Mouse (Mus musculus): ENCODE measurements around the gene Mmachc.
A peak's percentile ranks its signal among the peaks of the same experiment; 100 is the strongest.
"Not testable (repeated sequence)": the region's sequence is repeated elsewhere in the genome, so short reads cannot be mapped to it uniquely, and the experiment has no call there.

The Mmachc gene

GRCm38 (mm10) chr4:116689309-116689876 is 18.8 kb downstream of the Mmachc start:
- no peak for DNase-seq (ENCODE audit: low spot score)

GRCm38 (mm10) chr4:116687041-116687440 is 21.2 kb downstream of the Mmachc start:
- DNase-seq (ENCODE audit: low spot score): no peak

GRCm38 (mm10) chr4:116685402-116686061 is 22.7 kb downstream of the Mmachc start, which contains the start of gene Prdx1:
Prdx1 (plus strand) TSS chr4:116685544.
- peak; percentile 97 for DNase-seq (ENCODE audit: low spot score)

GRCm38 (mm10) chr4:116684665-116685064 is 23.5 kb downstream of the Mmachc start:
- no peak for DNase-seq (ENCODE audit: low spot score)

GRCm38 (mm10) chr4:116683957-116684356 is 24.2 kb downstream of the Mmachc start:
- no peak for DNase-seq (ENCODE audit: low spot score)

GRCm38 (mm10) chr4:116680521-116680920 is 27.7 kb downstream of the Mmachc start:
- not testable (repeated sequence) for DNase-seq (ENCODE audit: low spot score)

GRCm38 (mm10) chr4:116679141-116679540 is 29.1 kb downstream of the Mmachc start:
- DNase-seq (ENCODE audit: low spot score): no peak

- no peak for DNase-seq (ENCODE audit: low spot score)
Measured at GRCm38 (mm10) chr4:116677808-116678207, 30.4 kb downstream of the Mmachc start.

- DNase-seq (ENCODE audit: low spot score): no peak
Measured at GRCm38 (mm10) chr4:116676027-116676426, 32.2 kb downstream of the Mmachc start.

GRCm38 (mm10) chr4:116674761-116675160 is 33.4 kb downstream of the Mmachc start:
- DNase-seq (ENCODE audit: low spot score): not testable (repeated sequence)

GRCm38 (mm10) chr4:116672785-116673184 is 35.4 kb downstream of the Mmachc start:
- peak; percentile 68 for DNase-seq (ENCODE audit: low spot score)

GRCm38 (mm10) chr4:116669291-116669690 is 38.9 kb downstream of the Mmachc start:
- no peak for DNase-seq (ENCODE audit: low spot score)

GRCm38 (mm10) chr4:116668145-116668544 is 40.1 kb downstream of the Mmachc start:
- no peak for DNase-seq (ENCODE audit: low spot score)

GRCm38 (mm10) chr4:116666625-116667024 is 41.6 kb downstream of the Mmachc start:
- no peak for DNase-seq (ENCODE audit: low spot score)

- no peak for DNase-seq (ENCODE audit: low spot score)
Measured at GRCm38 (mm10) chr4:116661998-116662397, 46.2 kb downstream of the Mmachc start.

- no peak for DNase-seq (ENCODE audit: low spot score)
Measured at GRCm38 (mm10) chr4:116660829-116661228, 47.4 kb downstream of the Mmachc start.

GRCm38 (mm10) chr4:116659916-116660315 is 48.3 kb downstream of the Mmachc start:
- not testable (repeated sequence) for DNase-seq (ENCODE audit: low spot score)

- no peak for DNase-seq (ENCODE audit: low spot score)
Measured at GRCm38 (mm10) chr4:116659474-116659873, 48.7 kb downstream of the Mmachc start.

- no peak for DNase-seq (ENCODE audit: low spot score)
Measured at GRCm38 (mm10) chr4:116657971-116658370, 50.2 kb downstream of the Mmachc start.

- DNase-seq (ENCODE audit: low spot score): no peak
Measured at GRCm38 (mm10) chr4:116655658-116656057, 52.5 kb downstream of the Mmachc start.

GRCm38 (mm10) chr4:116655100-116655499 is 53.1 kb downstream of the Mmachc start:
- DNase-seq (ENCODE audit: low spot score): no peak

- DNase-seq (ENCODE audit: low spot score): peak; percentile 80
Measured at GRCm38 (mm10) chr4:116653228-116653627, 55.0 kb downstream of the Mmachc start.

Data from ovary, postnatal 36 days (tissue).